Mouse (Mus musculus) olfactory bulb, adult 2 months (tissue): Measurements from ENCODE around the gene Tagap.

Experiments
- CTCF ChIP-seq: fragments of 200-500 bp; IDR thresholded peaks from 2 replicates; pipeline ENCODE4 v1.5.1; 2012; ENCODE audit warnings: low read depth, mild to moderate bottlenecking, low read length, moderate library complexity; ENCODE audit not compliant: insufficient read depth
- POLR2A ChIP-seq: fragments of 200-500 bp; IDR thresholded peaks from 2 replicates; pipeline ENCODE4 v1.6.1; 2012; ENCODE audit warnings: mild to moderate bottlenecking, low read depth, low read length, moderate library complexity; ENCODE audit not compliant: insufficient read depth

GRCm38 (mm10) chr17:7876541-7876940, 49.3 kb upstream of the Tagap start:
- TF ChIP-seq CTCF, result no peak
- TF ChIP-seq POLR2A, result no peak
